Mouse (Mus musculus) liver, postnatal 0 days (tissue): ENCODE data around the gene Mettl7a1. TPM values are rescaled to one million over a fixed set of nuclear protein-coding genes. Genes with fewer than 3 reads are reported as not detected.
"Not testable (repeated sequence)": the region's sequence is repeated elsewhere in the genome, so short reads cannot be mapped to it uniquely, and the experiment has no call there.

Source experiments
- ATAC-seq: fragments of 200-750 bp; cut with Nextera tagmentation; 2 replicates; pipeline ENCODE4 v1.8.0; 2017; ENCODE audit warnings: mild to moderate bottlenecking, moderate library complexity
- DNase-seq: peaks from one replicate; pipeline ENCODE4 v3.0.0-alpha.2; 2016
- H3K27ac ChIP-seq: fragments of 300-500 bp; sonication (generic); 2 replicates; pipeline ENCODE4 v1.5.1; 2014; ENCODE audit warnings: antibody characterized with exemption, moderate library complexity, mild to moderate bottlenecking, low read depth
- H3K27me3 ChIP-seq: fragments of 300-500 bp; sonication (generic); 2 replicates; pipeline ENCODE4 v1.6.1; 2014; ENCODE audit warnings: low read length, control low read depth, mixed read lengths; ENCODE audit not compliant: insufficient read depth
- H3K36me3 ChIP-seq: fragments of 300-500 bp; sonication (generic); replicated peaks from 2 replicates; pipeline ENCODE4 v1.6.1; 2014; ENCODE audit warnings: mild to moderate bottlenecking, control low read depth, low read length, moderate library complexity, mixed read lengths; ENCODE audit not compliant: insufficient read depth
- H3K4me1 ChIP-seq: fragments of 300-500 bp; sonication (generic); 2 replicates; pipeline ENCODE4 v1.6.1; 2014; ENCODE audit warnings: antibody characterized with exemption, mild to moderate bottlenecking, control low read depth; ENCODE audit not compliant: insufficient read depth
- H3K4me2 ChIP-seq: fragments of 300-500 bp; sonication (generic); 2 replicates; pipeline ENCODE4 v1.6.1; 2014; ENCODE audit warnings: low read depth, mild to moderate bottlenecking, low read length, moderate library complexity, mixed read lengths
- H3K4me3 ChIP-seq: fragments of 300-500 bp; sonication (generic); 2 replicates; pipeline ENCODE4 v1.5.1; 2014; ENCODE audit warnings: low read depth, low read length
- H3K9ac ChIP-seq: fragments of 300-500 bp; sonication (generic); replicated peaks from 2 replicates; pipeline ENCODE4 v1.6.1; 2014; ENCODE audit warnings: mild to moderate bottlenecking, moderate library complexity
- H3K9me3 ChIP-seq: fragments of 300-500 bp; sonication (generic); 2 replicates; pipeline ENCODE4 v1.6.1; 2016; ENCODE audit warnings: mild to moderate bottlenecking, control low read depth, low read length, mixed read lengths
- CTCF ChIP-seq: sonication (generic); IDR thresholded peaks from 2 replicates; pipeline ENCODE4 v1.5.1; 2016; ENCODE audit warnings: antibody characterized with exemption, low read depth
- EP300 ChIP-seq: IDR thresholded peaks from 2 replicates; pipeline ENCODE4 v1.6.1; 2016; ENCODE audit warnings: antibody characterized with exemption, low read depth, mild to moderate bottlenecking
- WGBS: fragments of 180-500 bp; shearing (Covaris S2); extraction: QIAGEN DNeasy Blood & Tissue Kit; methylation state at CpG from one replicate; pipeline ENCODE4 v1.1.7; 2014; ENCODE audit not compliant: insufficient replicate concordance; 5-methylcytosine and 5-hydroxymethylcytosine counted together
- polyA plus RNA-seq: library from polyadenylated mRNA; unstranded; fragments of >200 nt; fragmentation: Nextera tagmentation; extraction: Ambion mirVana; gene quantifications from 2 replicates; pipeline ENCODE4 v1.2.1, GENCODE M21; 2015

Gene Mettl7a1
- polyA plus RNA-seq, 1 experiment from 2014 or later, result 9.7 TPM

DNA sequence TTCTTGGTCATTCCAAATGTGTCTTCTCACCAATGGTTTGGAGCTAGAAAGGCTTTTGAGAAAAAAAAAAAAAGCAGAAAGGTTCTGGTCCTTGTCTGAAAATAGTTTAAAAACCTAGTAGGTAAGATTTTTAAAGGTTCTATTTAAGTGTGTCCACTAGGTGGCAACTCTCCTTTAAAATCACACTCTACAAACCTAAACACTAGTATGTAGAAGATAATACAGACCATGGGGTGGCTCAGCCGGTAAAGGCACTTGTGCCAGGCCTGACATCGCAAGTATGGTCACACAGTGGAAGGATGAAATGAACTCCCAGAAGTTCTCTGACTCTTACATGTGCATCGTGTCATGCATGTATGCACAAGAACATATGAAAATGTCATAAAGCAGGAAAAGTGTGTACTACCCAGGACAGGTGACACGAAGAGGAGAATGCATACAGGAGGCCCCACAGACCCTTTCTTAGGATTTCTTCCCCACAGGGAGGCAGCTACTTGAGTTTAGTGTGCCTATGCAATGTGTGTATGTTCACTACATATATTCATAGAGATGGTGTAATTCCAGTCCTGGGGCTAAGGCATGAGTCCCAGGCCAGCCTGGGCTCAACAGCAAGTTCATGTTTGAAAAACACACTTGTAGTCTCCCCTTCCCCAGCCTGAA, 40.6 kb upstream of the Mettl7a1 start:
- H3K4me1 ChIP-seq, result no peaks in the 10 kb centered on the region
- TF ChIP-seq EP300, result no peak
- peak; percentile 52 for TF ChIP-seq CTCF
- ATAC-seq (no peak; the same call in 1 of the 2 replicates), DNase-seq (no peak)
- H3K4me3 ChIP-seq, result no peak overlapping the region
- H3K27me3 ChIP-seq, result no peaks in the 10 kb centered on the region
- no peak overlapping the region for H3K4me2 ChIP-seq
- 45% methylated on average over 4 of the region's 4 CpGs for whole genome bisulfite sequencing
- H3K9ac ChIP-seq, result no peak overlapping the region
- H3K9me3 ChIP-seq, result no peaks in the 10 kb centered on the region
- H3K36me3 ChIP-seq, result peaks cover 12% of the 10 kb centered on the region
- H3K27ac ChIP-seq, result no peak overlapping the region

DNA sequence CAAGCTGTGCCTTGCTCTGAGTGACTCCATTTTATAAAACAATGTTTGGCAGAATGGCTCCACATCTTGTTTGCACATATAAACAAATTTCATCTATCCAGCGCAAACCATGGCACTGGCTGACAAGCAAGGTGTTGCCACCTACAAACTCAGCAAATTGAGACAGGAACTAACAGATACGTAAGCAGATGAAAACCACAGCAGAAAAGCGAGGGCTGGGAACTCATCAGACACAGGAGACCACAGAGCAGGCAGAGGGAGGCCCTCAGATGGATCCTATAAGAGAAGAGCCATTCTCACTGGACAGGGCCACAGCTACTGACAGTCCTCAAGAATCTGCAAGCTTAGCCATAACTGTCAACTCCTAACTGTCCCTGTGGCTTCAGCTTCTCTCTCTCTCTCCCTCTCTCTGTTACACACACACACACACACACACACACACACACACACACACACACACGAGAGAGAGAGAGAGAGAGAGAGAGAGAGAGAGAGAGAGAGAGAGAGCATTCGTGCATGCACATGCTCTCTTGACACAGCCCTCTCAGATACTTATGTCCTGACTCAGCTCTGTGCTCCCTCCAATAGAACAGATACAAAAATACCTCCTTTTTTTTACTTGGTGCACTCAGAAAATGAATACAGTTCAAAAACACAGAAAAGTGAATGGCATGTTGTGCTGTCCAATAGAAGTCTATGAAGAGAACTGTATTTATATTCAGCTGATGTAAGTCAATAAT, 38.2 kb upstream of the Mettl7a1 start:
- Histone ChIP-seq H3K27me3 (no peaks in the 10 kb centered on the region), H3K4me1 (no peaks in the 10 kb centered on the region), H3K9me3 (no peaks in the 10 kb centered on the region), H3K27ac (no peak overlapping the region), H3K4me2 (no peak overlapping the region), H3K36me3 (peaks cover 4% of the 10 kb centered on the region; the same call in 1 of the 2 replicates), H3K9ac (no peak overlapping the region), H3K4me3 (no peak overlapping the region)
- no peak for ATAC-seq
- 67% methylated on average over 4 of the region's 5 CpGs for WGBS
- DNase-seq, result no peak
- TF ChIP-seq CTCF (no peak), EP300 (no peak)

DNA sequence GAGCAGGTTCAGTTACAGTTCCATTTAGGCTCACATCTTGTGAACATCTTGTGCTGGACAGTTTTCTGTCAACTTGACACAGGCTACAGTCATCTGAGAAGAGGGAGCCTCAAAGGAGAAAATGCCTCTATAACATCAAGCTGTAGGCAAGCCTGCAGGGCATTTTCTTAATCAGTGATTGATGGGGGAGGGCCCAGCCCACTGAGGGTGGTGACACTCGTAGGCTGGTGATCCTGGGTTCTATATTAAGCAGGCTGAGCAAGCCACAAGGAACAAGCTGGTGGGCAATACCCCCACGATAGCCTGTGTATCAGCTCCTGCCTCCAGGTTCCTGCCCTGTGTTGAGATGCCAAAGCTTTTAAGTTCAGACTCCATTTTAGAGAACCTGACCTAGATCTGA, 35.0 kb upstream of the Mettl7a1 start:
- no peak for DNase-seq
- WGBS, result 71% methylated on average over 2 of the region's 2 CpGs

DNA sequence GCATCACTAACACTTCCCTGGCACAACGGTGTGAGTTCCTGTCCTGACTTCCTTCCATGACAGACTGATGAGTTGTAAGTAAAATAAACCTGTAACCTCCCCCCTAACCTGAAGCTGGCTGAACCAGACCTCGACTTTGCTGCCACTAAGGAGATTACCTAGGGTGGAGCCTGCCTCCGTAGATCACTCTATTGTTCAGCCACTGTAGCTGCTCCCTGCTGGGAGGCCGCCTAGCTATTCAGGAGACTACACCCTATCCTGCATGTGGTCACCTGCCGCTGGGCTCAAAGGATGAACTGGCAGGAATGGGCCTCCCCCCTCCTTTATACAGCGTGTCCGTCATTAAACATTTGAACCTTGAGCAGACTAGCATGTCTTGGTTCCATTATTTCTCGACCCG, 34.2 kb upstream of the Mettl7a1 start:
- ATAC-seq, result no peak

More for the DNA sequence above, 35.0 kb upstream of the Mettl7a1 start:
- no peak overlapping the region for H3K4me3 ChIP-seq
- no peaks in the 10 kb centered on the region for H3K27me3 ChIP-seq
- no peaks in the 10 kb centered on the region for H3K4me1 ChIP-seq
- no peak overlapping the region for H3K9ac ChIP-seq
- TF ChIP-seq EP300 (no peak), CTCF (no peak)
- no peak overlapping the region for H3K27ac ChIP-seq
- no peaks in the 10 kb centered on the region for H3K36me3 ChIP-seq
- H3K4me2 ChIP-seq, result no peak overlapping the region
- H3K9me3 ChIP-seq, result no peaks in the 10 kb centered on the region
- no peak for ATAC-seq

DNA sequence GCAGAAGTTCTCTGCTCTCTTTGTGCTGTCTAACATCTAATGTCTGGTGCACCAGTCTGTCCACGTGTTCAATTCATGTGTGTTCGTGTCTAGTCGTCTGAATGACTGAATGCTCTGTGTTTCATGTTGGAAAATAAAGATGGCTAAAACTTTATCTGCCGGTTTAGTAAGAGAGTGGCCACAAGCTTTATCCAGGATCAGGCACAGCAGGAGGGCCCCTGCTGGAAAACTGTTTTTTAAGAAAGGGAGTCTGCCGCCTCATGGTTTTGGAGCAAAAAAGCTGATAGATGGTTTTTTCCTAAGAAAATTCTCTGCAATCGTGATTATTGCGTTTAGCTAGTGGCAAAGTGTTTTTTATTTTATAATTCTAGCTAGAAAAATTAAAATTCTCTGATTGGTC, 33.3 kb upstream of the Mettl7a1 start:
- not testable (repeated sequence) for ATAC-seq, DNase-seq
- 49% methylated on average over 7 of the region's 7 CpGs for WGBS

More for the DNA sequence above, 34.2 kb upstream of the Mettl7a1 start:
- Histone ChIP-seq H3K9ac (no peak overlapping the region), H3K36me3 (no peaks in the 10 kb centered on the region), H3K27me3 (no peaks in the 10 kb centered on the region), H3K4me3 (no peak overlapping the region), H3K4me1 (no peaks in the 10 kb centered on the region), H3K27ac (no peak overlapping the region), H3K4me2 (no peak overlapping the region), H3K9me3 (no peaks in the 10 kb centered on the region)
- TF ChIP-seq EP300 (no peak), CTCF (no peak)
- whole genome bisulfite sequencing, result 45% methylated on average over 9 of the region's 9 CpGs
- DNase-seq, result no peak

DNA sequence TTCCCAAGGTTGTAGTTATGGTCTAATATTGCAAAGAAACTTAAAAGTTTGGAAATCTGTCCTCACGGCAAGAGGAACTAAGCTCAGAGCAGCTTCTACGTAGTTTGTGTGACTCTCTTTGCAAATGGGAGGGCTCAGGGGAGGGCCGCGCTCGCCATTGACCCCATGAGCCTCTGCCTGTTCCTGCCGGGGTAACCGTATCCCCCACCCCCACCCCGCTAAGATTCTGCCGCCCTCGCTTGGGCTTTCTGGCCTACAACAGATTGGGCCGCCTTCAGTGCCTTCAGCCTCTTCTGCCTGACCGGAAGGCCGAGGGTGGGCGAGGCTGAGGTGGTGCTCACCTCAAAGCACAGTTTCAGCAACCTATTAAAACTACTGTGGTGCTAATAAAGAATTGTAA, 32.5 kb upstream of the Mettl7a1 start:
- Histone ChIP-seq H3K27me3 (no peaks in the 10 kb centered on the region), H3K27ac (no peak overlapping the region), H3K4me1 (no peaks in the 10 kb centered on the region), H3K4me2 (no peak overlapping the region), H3K4me3 (no peak overlapping the region), H3K36me3 (no peaks in the 10 kb centered on the region), H3K9ac (no peak overlapping the region), H3K9me3 (no peaks in the 10 kb centered on the region)
- no peak for ATAC-seq
- DNase-seq, result no peak
- WGBS, result 73% methylated on average over 14 of the region's 14 CpGs
- no peak for TF ChIP-seq EP300
- no peak for TF ChIP-seq CTCF

More for the DNA sequence above, 33.3 kb upstream of the Mettl7a1 start:
- not testable (repeated sequence) for H3K9ac ChIP-seq, H3K4me3 ChIP-seq, H3K27ac ChIP-seq, H3K4me2 ChIP-seq, H3K36me3 ChIP-seq, H3K4me1 ChIP-seq, H3K27me3 ChIP-seq, H3K9me3 ChIP-seq

DNA sequence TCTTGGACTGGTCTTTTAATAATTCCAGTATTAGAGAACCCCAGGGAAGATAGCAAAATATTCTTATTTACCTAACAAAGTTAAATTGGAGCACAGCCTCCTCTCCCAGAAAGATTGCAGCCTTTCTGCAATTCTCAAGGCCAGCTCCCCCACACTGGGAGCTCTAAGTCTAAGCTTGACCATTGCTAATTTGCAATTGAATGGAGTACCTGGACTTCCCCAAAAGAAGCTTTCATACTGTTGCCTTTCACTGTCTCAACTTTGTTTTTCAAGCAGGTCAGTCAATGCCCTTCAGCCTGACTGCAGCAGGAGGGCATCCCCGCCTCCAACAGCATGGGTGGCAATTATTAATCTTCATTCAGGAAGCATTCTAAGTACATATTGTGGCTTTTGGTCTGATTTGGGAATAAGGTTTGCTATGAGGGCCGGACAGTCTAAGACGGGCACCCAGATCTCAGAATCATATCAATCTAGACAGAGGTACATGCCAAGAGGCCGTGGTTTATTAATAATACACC, 30.1 kb upstream of the Mettl7a1 start:
- H3K9me3 ChIP-seq, H3K4me3 ChIP-seq, ATAC-seq, DNase-seq, H3K4me2 ChIP-seq, H3K9ac ChIP-seq, H3K27ac ChIP-seq, H3K4me1 ChIP-seq, H3K27me3 ChIP-seq, H3K36me3 ChIP-seq: not testable (repeated sequence)
- WGBS, result 85% methylated on average over 4 of the region's 4 CpGs
